Mouse (Mus musculus) cerebellum, adult 9-10 months (tissue): ENCODE measurements around the gene Mks1.
"Not testable (repeated sequence)": the region's sequence is repeated elsewhere in the genome, so short reads cannot be mapped to it uniquely, and the experiment has no call there.

Source experiments
- DNase-seq: peaks from one replicate; pipeline ENCODE4 v3.0.0; 2022

Gene Mks1

DNA sequence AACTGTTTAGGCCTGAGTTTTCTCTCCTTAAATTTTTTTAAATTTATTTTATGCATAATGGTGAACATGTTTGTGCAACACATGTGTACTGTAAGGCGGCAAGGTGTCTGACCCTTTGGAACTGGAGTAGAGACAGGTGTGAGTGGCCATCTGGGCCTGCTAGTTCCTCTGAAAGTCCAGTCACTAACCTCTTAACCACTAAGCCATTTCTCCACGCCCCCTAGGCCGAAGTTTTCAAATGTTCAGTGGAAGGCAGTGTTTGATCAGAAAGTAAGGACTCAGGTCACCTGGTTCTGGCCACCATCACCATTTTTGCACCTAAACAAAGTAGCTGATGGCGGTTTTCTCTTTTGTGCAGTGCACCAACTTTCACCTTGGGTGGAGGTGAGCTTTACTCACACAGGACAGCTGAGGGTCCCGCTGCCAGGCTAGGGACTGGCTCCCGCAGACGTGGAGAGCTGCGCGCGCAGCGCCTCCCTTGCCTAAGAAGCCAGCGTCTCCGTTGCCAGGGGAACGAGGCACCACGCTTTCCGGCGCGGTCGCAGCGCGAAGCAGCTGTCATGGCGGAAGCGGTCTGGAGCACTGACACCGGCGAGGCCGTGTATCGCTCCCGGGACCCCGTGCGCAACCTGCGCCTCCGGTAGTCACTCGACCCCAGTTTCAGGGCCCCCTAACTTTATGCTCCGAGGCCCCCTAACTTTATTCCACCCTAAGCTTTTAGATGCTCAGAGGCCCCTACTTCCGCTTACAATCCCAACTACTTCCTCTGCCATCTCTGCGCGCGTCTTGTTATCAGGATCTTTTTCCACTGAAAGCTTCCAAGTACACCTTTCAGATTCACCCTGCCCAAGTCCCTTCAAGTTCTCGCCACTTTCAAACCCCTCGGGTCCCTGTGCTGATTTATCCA, at the start of gene Mks1:
Gene Mks1 (plus strand): TSS at position 526 of the 907 bp plus-strand sequence.
- peak; percentile 87 for DNase-seq

DNA sequence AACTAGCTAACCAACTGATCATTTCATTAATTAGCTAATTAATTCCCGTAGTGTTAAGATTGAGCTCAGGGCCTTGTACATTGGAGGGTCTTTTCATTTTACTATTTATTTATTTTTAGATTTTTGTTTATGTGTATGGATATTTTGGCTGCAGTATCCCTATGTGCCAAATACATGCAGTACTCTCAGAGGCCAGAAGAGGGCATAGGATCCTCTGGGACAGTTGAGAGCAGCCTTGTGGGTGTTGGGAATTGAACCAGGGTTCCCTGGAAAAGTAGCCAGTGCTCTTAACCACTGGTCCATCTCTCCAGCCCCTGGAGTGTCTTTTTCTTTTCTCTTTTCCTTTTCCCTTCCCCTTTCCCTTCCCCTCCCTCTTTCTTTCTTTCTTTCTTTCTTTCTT, 47.6 kb upstream of the Mks1 start:
- DNase-seq = no peak

DNA sequence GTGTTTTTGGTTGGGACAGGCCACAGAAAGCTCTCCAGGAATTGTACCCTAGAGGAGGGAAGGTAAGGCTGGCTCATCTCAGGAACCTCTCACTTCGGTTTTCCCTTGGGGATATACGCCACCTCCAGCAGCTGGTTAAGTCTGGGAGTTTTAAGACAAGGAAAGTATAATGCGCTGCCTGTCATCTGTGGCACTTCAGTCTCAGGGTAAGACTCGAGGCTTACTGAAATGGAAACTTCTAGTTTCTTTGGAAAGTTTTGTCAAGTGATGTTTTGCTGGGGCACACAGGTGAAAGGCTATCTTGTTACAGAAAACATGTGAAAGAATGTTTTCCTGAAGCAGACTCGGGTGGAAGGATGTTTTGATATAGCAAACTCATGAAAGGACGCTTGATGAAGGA, 45.6 kb upstream of the Mks1 start:
- DNase-seq = no peak

DNA sequence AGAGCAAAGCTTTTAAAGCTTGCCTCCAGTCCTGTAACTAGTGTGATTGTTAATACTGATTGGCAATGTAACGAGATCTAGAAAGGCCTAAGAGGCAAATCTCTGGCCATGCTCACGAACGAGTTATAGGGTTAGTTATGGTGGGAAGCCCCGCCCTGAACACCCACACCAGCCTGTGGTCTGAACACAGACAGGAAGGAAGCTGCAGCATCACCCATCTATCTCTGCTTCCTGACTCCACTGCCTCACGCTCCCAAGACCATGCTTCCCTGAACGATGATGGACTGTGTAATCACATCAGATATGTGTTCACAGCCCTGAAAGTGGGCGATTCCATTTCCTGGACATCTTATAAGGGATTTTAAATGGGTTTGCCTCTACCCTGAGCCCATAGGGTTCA, 44.8 kb upstream of the Mks1 start:
- no peak for DNase-seq

DNA sequence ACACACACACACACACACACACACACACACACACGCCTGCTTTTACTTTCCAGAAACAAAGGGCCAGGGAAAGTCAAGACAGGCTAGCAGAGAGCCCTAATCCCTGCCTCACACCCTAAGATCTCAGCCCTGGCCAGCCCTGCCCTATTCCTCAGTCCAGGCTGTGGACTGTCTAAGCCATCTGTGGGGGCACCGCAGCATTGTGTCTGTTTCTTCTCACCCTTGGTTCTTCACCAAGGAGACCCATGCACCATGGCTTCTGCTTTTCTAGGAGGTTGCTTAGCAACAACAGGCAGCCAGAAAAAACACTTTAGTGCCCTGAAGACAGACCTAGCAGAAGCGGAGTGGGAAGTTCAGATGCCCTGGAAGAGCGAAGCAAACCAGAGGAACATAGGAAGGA, 41.6 kb upstream of the Mks1 start:
- DNase-seq = no peak

DNA sequence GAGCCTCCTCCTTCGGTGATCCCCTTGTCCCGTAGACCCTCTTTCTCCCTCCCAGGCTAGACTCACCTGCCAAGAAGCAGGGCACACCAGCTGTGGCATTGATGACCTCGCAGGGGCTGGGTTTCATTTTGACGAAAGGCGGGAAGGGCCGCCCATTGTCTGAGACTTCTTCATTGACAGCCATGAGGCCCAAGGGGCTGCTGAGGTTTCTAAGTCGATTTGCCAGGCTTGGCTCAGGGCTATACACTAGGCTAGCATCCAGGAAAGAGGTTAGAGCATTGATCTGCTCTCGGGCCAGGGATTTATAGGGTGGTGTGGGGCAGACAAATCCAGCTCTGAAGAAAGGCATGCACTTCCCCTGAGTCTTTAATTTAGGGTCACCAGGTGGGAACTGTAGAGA, 38.2 kb upstream of the Mks1 start:
- DNase-seq = no peak

DNA sequence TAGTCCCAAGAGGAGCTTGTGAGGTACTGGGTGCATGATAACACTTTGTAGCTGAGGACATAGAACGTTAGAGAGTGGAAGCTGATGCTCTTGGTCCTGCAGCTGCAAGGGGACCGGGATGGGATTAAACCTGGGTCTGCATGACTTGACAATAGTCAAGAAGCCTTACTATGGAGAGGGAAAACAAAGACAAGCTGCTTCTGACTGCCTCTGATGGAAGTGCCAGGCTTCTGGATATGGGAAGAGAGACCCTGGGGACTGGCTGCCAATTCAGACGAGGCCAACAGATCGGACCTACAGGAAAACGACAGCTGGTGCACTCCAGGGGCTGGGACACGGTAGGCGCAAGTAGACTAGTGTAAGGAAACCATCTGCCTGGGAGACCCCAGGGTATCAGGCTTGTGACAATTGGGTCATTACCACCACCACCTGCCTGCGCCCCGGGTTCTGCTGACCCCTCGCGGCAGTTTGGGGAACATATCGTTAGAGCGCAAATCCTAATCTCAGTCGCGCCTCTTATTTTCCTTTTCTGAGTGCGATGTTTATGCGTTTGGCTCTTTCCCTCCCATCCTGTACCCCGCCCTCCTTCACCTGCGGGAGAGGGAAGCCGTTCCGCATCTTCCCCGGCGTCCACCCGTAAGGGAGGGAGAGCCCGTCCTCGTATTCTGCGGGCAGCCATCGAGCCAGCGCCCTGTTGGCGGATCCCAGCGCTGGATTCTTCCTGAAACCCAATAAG, 36.1 kb upstream of the Mks1 start:
- DNase-seq = peak; percentile 81

DNA sequence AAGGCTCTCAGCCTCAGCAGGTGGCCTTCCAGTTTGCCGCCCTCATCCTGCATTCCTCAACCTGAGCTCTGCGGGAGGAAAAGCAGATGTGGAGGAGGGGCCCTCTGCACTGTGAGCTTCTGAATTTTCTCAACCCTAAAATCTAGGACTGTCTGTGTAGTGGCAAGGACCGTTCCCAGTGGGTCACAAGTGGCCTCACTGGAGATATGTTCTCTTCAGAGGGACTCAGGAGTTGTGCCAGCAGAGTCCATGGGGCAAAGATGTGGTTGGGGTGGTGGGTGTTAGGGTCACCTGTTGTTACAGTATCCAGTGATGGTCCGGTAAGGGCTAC, 35.6 kb upstream of the Mks1 start:
- no peak for DNase-seq

DNA sequence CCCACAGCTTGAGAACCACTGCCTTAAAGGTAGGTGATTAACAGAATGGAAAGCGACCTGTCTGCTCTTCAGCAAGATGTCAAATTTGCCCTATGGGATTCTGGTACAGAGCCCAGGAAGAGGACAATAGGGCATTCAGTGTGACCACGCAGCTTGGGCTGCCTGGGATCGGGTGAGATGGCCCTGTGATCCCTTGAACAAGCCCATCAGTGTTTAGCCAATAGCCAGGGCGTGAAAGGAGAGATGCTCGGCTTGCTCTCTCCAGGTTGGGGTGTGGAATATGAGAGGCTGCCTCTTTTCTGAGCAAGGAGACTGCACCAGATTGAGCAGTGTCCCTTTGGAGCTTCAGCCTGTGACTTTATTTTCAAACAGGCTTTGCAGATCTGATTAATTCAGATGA, 31.5 kb upstream of the Mks1 start:
- DNase-seq = no peak

DNA sequence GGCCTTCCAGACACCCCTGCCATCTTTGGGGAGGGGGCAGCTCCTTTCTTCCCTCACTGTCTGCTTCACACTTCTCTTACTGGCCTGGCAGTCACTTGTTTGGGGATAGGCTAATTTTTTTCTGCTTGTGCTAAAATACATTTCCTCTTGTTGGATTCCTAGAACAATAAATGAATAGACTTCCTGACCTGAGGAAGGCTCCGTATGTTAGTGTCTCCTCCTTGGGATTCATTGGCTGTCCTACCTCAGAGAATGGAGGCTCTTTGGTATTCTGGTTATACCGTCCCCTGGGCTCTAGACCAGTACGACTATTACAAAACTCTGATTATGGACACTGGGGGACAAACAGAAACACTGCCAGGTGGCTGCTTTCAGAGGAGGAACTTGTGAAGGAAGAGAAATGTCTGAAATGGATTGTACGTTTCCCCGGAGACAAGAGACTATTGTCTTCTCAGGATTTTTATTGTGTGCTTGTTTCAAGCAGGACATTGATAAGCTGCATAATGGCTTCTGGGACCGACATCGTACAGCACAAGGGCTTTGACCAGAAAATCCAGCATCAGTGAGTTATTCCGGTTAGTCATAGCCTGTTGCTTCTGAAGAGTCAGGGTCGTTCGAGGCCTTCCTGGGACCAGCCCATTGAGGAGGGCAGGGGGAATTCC, 24.6 kb upstream of the Mks1 start, which contains the start of gene Lpo:
Gene Lpo (minus strand): TSS at position 51 of the 662 bp plus-strand sequence.
- DNase-seq = no peak

DNA sequence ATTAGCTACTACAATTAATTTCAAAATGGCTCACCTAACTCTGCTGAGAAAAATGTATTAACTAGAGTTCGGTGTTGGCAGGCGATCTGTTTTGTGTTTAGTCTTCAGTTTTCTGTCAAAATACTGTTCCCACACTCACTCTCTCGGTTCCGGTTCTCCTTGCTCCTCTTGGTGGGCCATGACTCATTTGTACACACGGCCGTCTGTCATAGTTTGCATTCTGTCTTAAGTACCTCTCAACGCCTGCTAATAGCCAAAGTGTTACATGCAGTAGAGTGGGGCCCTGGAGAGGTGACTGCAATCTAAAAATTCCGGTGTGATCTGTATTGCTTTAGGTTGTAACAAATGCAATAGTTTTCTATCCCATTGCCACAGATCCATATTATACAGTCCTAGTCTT, 12.3 kb upstream of the Mks1 start:
- DNase-seq = no peak

DNA sequence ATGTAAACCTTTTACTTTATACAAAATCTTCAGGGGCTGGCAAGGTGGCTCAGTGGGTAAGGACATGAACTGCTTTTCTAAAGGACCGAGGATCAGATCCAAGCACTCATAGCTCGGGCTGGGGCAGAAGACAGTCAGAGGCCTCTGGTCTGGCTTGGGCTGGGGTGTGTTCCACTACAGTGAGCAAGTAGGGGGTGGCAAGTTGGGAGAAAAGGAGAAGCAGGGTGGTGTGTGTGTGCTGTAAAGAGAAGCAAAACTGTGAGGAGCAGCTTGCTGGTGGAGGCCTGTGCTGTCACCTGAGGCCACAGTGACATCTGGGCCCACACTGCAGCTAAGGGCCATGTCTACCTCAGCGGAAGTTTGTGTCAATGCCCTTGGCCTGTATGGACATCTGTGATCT, 11.6 kb upstream of the Mks1 start:
- no peak for DNase-seq

DNA sequence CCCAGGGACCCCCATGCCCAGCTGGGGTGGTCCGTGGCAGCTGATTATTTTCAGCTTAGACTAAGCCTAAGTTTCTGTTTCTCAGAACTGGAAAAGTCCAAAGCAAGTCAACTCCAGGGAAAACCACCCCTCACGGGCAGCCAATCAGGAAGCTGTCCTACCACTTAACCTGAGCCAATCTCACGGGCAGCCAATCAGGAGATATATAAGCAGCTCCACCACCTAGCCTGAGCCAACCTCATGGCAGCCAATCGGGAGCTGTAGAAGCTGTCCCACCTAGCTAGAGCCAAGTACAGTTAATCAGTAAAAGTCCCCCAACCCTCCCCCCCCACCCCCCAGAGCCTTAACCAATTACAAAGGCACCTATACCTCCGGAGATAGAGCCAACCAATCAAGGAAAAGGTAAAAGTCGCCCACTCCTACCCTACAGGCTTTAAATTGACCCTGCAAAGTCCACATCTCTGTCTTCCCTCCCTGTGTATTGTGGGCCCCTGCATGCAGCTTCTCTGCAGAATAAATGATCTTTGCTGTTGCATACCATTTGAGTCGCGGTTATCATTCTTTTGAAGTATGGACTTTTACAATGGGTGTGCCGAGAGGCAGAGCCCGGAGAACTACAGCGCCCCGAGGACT, 5.9 kb upstream of the Mks1 start:
- no peak for DNase-seq

DNA sequence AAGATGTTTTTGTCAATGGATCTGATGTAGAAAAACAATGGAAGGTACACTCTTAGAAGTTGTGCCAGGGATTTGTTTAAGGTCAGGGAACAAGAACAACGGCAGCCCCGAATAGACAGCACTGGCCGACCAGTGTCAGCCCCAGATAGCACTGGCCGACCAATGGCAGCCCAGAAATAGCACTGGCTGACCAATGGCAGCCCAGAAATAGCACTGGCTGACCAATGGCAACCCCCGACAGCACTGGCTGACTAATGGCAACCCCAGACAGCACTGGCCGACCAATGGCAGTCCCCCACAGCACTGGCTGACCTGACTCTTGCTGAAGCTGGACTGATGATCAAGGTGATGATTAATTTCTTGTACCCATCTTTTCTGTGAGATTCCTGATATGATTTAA, 5.1 kb upstream of the Mks1 start:
- DNase-seq = no peak

DNA sequence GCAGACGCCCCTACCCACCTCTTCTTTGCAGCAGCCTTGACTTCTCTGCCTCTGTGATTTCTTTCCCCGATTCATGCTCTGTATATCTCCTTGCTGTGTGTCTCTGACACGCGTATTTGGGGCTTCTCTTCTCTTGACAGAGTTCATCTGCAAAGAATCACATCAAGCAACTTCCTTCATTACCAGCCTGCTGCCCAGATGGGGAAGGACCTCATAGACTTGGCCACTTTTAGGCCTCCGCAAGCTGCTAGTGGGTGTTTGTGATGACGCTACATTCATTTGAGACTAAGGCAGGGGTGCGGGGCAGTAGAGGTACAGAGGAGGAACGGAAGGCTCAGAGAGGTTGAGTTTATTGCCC, 561 bp downstream of the Mks1 start:
- DNase-seq = peak; percentile 19

DNA sequence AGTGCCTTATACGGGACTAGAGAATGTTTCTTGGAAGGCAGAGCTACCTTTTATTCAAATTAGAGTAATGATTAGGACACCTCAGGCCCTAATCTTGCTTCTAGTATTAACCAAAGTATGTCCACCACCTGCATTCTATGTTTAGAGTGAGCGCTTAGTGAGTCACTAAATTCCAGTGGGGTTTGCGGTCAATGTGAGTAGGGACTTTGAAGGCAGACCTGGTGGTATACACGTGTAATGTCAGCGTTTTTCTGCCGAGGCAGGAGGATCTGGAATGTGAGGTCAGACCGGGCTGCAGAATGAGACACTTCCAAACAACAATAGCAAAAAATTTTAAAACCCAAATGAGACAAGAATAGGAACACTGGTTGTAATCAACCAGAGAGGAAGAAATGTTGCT, 1.5 kb downstream of the Mks1 start:
- no peak for DNase-seq

DNA sequence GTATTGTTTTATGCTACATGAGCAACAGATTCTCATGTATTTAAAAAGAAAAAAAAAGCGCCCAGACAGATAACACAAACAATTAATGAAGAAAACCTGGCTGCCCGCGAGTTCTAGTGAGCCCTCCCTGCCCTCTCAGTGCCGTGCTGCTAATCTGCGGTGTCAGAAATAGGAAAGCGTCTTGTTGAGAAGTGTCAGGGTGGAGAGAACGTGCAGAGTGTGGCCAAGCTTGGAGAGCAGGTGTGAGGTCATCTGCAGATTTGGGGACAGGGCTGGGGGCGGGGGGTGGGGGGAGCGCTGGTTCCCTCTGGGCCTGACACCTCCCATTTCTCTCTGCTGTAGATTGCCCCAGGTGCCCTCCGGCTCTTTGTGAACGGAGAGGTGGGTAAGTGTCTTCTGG, 6.3 kb downstream of the Mks1 start:
- no peak for DNase-seq

DNA sequence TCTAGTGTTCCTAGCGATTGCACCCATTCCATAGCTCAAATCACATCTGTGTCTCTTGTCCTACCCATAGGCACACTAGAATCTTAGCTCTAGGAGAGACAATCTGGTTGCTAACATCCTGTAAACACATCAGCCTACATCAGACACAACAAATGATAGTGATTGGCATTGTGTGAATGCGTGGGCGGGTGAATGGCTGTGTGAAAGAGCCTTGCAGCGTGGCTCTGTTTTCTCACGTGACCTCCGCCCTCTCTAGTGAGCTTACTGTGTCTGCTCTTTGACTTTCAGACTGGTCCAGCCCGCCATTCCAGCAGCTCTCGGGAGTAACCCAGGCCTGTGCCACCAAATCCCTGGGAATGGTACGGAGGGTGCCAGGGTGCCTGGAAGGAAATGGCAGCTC, 7.4 kb downstream of the Mks1 start:
- no peak for DNase-seq

DNA sequence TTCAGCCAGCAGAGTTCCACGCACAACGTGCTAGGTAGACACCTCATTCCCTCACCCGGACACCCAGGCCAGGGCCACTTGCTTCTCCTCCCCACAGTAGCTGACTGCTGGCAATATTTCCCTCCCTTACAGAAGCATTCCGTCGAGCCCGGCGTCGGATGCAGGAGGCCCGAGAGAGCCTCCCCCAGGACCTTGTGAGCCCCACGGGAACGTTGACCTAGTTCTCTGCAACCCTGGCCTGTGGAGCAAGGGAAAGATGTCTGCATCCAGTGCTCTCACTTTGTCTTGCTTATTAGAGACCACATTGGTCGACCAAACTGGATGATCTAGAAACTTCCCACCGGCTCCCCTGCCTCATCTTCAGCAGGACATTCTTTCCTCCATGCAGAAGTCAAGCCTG, 9.8 kb downstream of the Mks1 start:
- no peak for DNase-seq

DNA sequence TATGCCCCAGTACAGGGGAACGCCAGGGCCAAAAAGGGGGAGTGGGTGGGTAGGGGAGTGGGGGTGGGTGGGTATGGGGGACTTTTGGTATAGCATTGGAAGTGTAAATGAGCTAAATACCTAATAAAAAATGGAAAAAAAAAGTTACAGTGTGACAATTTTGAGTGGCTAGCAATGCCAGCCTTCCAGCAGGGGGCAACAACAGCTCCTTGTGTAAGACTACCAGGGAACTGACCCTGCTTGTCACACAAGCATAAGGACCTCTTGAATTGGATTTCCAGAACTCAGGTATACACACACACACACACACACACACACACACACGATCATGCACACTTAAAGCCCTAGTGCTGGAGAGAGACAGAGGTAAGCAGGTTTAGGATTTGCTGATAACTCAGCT, 13.9 kb downstream of the Mks1 start:
- DNase-seq = not testable (repeated sequence)

DNA sequence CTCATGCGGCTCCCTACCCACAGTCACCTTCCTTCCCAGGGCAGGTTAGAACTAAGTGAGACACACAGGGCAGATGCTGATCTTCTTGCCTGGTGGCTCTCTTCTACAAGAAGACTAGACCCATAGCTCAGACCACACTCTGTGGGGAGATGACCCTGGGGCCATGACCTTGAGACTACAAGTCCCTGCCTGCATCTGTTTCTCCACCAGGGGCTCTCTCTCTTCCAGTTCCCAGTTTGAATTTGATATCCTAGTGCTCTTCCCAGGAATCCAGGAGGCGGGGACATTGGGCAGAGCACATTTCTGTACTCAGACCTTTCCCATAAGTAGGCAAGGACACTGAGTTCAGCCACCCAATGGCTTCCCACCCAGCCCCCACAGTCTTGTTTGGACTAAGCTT, 17.1 kb downstream of the Mks1 start:
- no peak for DNase-seq

DNA sequence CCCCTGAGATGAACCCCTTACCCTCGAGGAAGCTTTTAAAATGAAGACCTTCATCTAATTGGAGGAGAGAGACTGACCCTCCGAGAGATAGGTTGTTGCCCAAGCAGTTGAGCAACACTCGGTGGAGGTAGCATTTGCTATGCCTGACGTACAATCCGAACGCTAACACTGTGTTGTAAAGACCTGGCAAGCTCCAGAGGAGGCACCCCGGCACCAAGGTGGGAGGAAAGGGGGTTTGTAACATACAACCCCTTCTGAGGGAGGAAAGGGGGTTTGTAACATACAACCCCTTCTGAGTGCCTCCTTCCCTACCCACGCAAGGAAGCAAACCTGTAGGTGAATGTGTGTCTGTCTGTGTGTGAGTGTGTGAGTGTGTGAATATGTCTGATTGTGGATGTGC, 18.8 kb downstream of the Mks1 start:
- no peak for DNase-seq

DNA sequence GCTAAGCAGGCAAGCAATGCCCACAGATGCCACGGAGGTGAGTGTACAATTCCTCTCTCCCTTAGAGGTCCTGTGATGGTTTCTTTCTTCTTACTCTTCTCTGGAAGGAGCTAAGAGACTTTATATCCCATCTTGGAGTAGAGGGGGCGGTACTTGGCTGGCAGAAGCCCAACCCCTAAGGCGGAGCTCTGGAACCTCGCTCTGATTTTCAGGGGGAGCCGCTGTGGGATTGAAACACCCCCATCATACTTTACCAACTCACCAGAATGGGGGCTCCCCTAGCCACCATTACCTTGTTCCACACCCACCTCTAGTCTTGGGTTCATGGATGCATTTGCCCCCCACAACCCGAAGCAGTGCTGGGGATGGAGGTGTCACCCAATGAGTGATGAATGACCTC, 22.4 kb downstream of the Mks1 start, which contains the start of gene Epx:
Gene Epx (minus strand): TSS at position 101 of the 400 bp plus-strand sequence.
- no peak for DNase-seq
